Mouse (Mus musculus): Measurements from ENCODE around the gene Serpina3g. TPM values are rescaled to one million over a fixed set of nuclear protein-coding genes. Genes with fewer than 3 reads are reported as not detected.
"Not testable (repeated sequence)": the region's sequence is repeated elsewhere in the genome, so short reads cannot be mapped to it uniquely, and the experiment has no call there.

The Serpina3g gene
- 30.4 and 34.2 TPM in 2 replicates for total RNA-seq (2014; fragmentation: Nextera tagmentation)
- 26.5 and 29.7 TPM in 2 replicates for total RNA-seq (2017)

GRCm38 (mm10) chr12:104235915-104236314 is at the start of gene Serpina3g:
Gene Serpina3g, plus strand, starts transcription at chr12:104236245.
- ATAC-seq (replicated peaks; ENCODE audit: poor library complexity, severe bottlenecking), result peak; percentile 69

- no peak for ATAC-seq (replicated peaks; ENCODE audit: poor library complexity, severe bottlenecking)
Measured at GRCm38 (mm10) chr12:104189246-104189645, 46.8 kb upstream of the Serpina3g start.

- ATAC-seq (replicated peaks; ENCODE audit: poor library complexity, severe bottlenecking), result no peak
Measured at GRCm38 (mm10) chr12:104190852-104191251, 45.2 kb upstream of the Serpina3g start.

GRCm38 (mm10) chr12:104209149-104209548 is 26.9 kb upstream of the Serpina3g start:
- ATAC-seq (replicated peaks; ENCODE audit: poor library complexity, severe bottlenecking), result peak; percentile 57; the same call in 1 of the 2 replicates

- ATAC-seq (replicated peaks; ENCODE audit: poor library complexity, severe bottlenecking), result no peak
Measured at GRCm38 (mm10) chr12:104209802-104210201, 26.2 kb upstream of the Serpina3g start.

GRCm38 (mm10) chr12:104213689-104214444 is 22.2 kb upstream of the Serpina3g start:
- ATAC-seq (replicated peaks; ENCODE audit: poor library complexity, severe bottlenecking), result peak; percentile 89

- ATAC-seq (replicated peaks; ENCODE audit: poor library complexity, severe bottlenecking), result no peak
Measured at GRCm38 (mm10) chr12:104214445-104214753, 21.6 kb upstream of the Serpina3g start, which contains the start of gene Serpina3f. Gene Serpina3f, plus strand, starts transcription at chr12:104214544.

- no peak for ATAC-seq (replicated peaks; ENCODE audit: poor library complexity, severe bottlenecking)
Measured at GRCm38 (mm10) chr12:104215249-104215648, 20.8 kb upstream of the Serpina3g start.

- ATAC-seq (replicated peaks; ENCODE audit: poor library complexity, severe bottlenecking), result no peak
Measured at GRCm38 (mm10) chr12:104221616-104222015, 14.4 kb upstream of the Serpina3g start.

GRCm38 (mm10) chr12:104223690-104224089 is 12.4 kb upstream of the Serpina3g start:
- ATAC-seq (replicated peaks; ENCODE audit: poor library complexity, severe bottlenecking), result 0 out of 2 replicates have a peak, but pooled peaks have one; percentile 4

GRCm38 (mm10) chr12:104224598-104225300 is 11.3 kb upstream of the Serpina3g start:
- ATAC-seq (replicated peaks; ENCODE audit: poor library complexity, severe bottlenecking), result peak; percentile 91

GRCm38 (mm10) chr12:104230762-104231161 is 5.3 kb upstream of the Serpina3g start:
- peak; percentile 55; the same call in 1 of the 2 replicates for ATAC-seq (replicated peaks; ENCODE audit: poor library complexity, severe bottlenecking)

GRCm38 (mm10) chr12:104238048-104238447 is 2.0 kb downstream of the Serpina3g start:
- ATAC-seq (replicated peaks; ENCODE audit: poor library complexity, severe bottlenecking), result not testable (repeated sequence)

- no peak for ATAC-seq (replicated peaks; ENCODE audit: poor library complexity, severe bottlenecking)
Measured at GRCm38 (mm10) chr12:104243307-104243706, 7.3 kb downstream of the Serpina3g start.

GRCm38 (mm10) chr12:104245092-104245491 is 9.0 kb downstream of the Serpina3g start:
- ATAC-seq (replicated peaks; ENCODE audit: poor library complexity, severe bottlenecking), result no peak

- ATAC-seq (replicated peaks; ENCODE audit: poor library complexity, severe bottlenecking), result no peak
Measured at GRCm38 (mm10) chr12:104245595-104245994, 9.6 kb downstream of the Serpina3g start.

GRCm38 (mm10) chr12:104247553-104248002 is 11.5 kb downstream of the Serpina3g start:
- no peak for ATAC-seq (replicated peaks; ENCODE audit: poor library complexity, severe bottlenecking)

- no peak for ATAC-seq (replicated peaks; ENCODE audit: poor library complexity, severe bottlenecking)
Measured at GRCm38 (mm10) chr12:104248231-104248630, 12.2 kb downstream of the Serpina3g start.

- no peak for ATAC-seq (replicated peaks; ENCODE audit: poor library complexity, severe bottlenecking)
Measured at GRCm38 (mm10) chr12:104261041-104261440, 25.0 kb downstream of the Serpina3g start.

- ATAC-seq (replicated peaks; ENCODE audit: poor library complexity, severe bottlenecking), result no peak
Measured at GRCm38 (mm10) chr12:104262863-104263262, 26.8 kb downstream of the Serpina3g start, which contains the start of gene Serpina3i. Gene Serpina3i, plus strand, starts transcription at chr12:104263122.

GRCm38 (mm10) chr12:104266374-104266773 is 30.3 kb downstream of the Serpina3g start:
- peak; percentile 80 for ATAC-seq (replicated peaks; ENCODE audit: poor library complexity, severe bottlenecking)
